Mouse (Mus musculus): Measurements from ENCODE around the gene Magi1. TPM values are rescaled to one million over a fixed set of nuclear protein-coding genes. Genes with fewer than 3 reads are reported as not detected.
A peak's percentile ranks its signal among the peaks of the same experiment; 100 is the strongest.

The Magi1 gene
- polyA plus RNA-seq, 1 experiment from 2014 or later = 11.7 TPM

DNA sequence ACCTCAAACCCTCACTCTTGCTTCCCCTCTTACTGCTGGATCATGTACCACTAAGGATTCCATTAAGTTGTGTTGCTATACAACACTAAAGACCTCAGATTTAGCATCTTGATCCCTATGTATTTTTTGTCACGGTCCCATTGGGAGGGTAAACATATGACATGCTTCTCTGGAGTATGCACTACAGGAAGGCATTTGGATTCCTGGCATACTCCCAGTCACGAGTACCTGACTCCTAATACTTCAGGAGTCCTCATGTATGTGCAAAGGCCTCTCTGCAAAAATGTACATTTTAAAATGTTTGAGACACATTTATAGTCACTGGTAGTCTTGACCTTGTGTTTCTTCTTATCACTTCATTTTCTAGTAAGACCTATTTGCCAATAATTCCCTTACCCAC, 2.8 kb upstream of the Magi1 start:
- ATAC-seq (replicated peaks; ENCODE audit: low FRiP score, low TSS enrichment, low read depth) (no peak), DNase-seq (ENCODE audit: low spot score) (no peak)
- no peak overlapping the region for H3K4me2 ChIP-seq (ENCODE audit: low read length)
- no peaks in the 10 kb centered on the region for H3K27me3 ChIP-seq (replicated peaks; ENCODE audit: control insufficient read depth, insufficient read depth, low read length)
- H3K27ac ChIP-seq (ENCODE audit: low read depth) = no peak overlapping the region
- no peak overlapping the region for H3K9ac ChIP-seq (ENCODE audit: low read length)
- WGBS = 87% methylated on average over 2 of the region's 2 CpGs
- no peak overlapping the region for H3K4me3 ChIP-seq (ENCODE audit: low read depth, low read length)
- H3K9me3 ChIP-seq (ENCODE audit: control insufficient read depth, low read length) = peaks cover 6% of the 10 kb centered on the region
- peaks cover 4% of the 10 kb centered on the region for H3K4me1 ChIP-seq (replicated peaks; ENCODE audit: control insufficient read depth, insufficient read depth, low read length)
- no peaks in the 10 kb centered on the region for H3K36me3 ChIP-seq (ENCODE audit: control insufficient read depth, insufficient read depth, low read length)

DNA sequence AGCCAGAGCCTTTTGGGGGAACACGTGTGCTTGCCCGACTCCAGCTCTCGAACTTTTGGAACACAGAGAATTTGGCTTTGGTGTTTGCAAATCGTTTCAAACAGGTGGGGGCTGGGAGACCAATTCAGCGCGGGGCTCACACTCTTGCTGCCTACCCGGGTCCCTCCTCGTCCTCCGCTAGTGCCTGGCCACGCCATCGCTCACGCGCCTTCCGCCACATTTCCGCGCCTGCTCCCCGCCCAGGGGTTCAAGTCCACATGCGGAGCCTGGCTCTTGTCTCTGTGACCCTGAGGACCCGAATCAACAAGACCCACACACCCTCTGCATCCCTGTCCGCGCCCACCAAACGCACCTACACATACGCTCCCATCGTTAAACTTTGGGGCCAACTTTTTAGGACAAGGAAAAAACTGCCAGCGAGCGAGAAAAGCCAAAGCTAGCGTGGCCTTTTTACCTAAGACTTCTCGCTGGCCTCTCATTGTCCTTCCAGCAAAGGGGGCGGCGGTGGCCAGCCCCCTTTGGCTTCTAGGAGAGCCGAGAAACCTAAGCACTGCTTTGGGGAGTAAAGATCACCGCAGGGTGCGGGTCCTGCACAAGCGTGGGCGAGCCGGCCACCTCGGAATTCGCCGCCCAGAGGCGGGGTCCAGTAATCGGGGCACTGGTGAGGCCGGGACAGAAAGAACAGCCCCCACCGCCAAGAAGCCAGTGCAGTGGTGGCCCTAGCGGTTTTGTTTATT, 540 bp upstream of the Magi1 start:
- under 1% methylated on average over 44 of the region's 44 CpGs for WGBS
- peak overlapping the region; percentile 98 for H3K27ac ChIP-seq (ENCODE audit: low read depth)
- H3K4me1 ChIP-seq (replicated peaks; ENCODE audit: control insufficient read depth, insufficient read depth, low read length) = peaks cover 8% of the 10 kb centered on the region
- H3K9ac ChIP-seq (ENCODE audit: low read length) = peak overlapping the region; percentile 56
- ATAC-seq (replicated peaks; ENCODE audit: low FRiP score, low TSS enrichment, low read depth) (peak; percentile 73), DNase-seq (ENCODE audit: low spot score) (no peak)
- H3K4me3 ChIP-seq (ENCODE audit: low read depth, low read length) = peak overlapping the region; percentile 78
- no peaks in the 10 kb centered on the region for H3K36me3 ChIP-seq (ENCODE audit: control insufficient read depth, insufficient read depth, low read length)
- H3K27me3 ChIP-seq (replicated peaks; ENCODE audit: control insufficient read depth, insufficient read depth, low read length) = no peaks in the 10 kb centered on the region
- peaks cover 6% of the 10 kb centered on the region for H3K9me3 ChIP-seq (ENCODE audit: control insufficient read depth, low read length)
- peak overlapping the region; percentile 92 for H3K4me2 ChIP-seq (ENCODE audit: low read length)

DNA sequence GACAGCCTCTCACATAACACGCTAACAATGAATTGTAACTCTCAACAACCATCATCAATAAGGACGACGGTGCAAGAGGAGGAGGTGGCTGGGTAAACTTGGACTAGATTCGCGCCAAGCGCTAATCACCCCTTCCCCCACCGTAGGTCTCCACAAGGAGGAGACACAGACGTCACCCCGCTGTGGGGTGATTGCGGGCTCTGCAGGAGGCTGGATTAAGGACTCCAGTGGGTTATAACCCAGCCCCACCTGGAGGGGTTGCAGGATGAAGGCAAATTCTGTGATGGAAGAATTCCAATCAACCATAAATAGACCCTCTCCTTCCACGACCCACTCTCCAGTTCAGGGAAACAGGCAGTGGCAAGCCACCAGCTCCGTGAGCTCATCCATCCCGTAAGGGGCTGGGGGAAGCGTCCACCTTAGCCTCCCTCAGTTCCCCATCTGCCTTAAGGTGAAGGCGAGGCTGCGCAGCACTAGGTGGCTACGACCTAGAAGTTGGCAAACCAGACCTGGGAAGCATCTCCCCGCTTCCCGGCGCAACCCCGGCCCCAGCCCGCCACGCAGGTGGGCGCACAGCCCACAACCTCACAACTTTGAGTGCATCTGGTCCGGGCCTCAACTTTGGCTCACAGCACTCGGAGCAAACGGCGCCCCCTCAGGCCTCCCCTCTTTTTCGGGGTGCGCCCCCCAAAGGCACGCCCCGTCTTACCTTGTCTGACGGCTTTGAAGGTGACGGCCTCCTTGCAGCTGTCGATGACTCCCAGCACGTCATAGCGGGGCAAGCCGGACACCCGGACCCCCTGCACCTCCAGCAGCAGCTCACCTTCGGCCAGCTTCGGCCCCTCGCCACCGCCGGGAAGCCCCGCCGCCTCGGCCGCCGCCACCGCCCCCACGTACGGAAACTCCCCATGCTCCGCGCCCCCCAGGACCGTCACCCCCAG, 1.1 kb downstream of the Magi1 start:
- Histone ChIP-seq H3K9ac (ENCODE audit: low read length) (peak overlapping the region; percentile 83), H3K9me3 (ENCODE audit: control insufficient read depth, low read length) (no peaks in the 10 kb centered on the region; the same call in 1 of the 2 replicates), H3K27ac (ENCODE audit: low read depth) (peak overlapping the region; percentile 98), H3K4me1 (replicated peaks; ENCODE audit: control insufficient read depth, insufficient read depth, low read length) (peaks cover 8% of the 10 kb centered on the region), H3K4me3 (ENCODE audit: low read depth, low read length) (peak overlapping the region; percentile 78), H3K36me3 (ENCODE audit: control insufficient read depth, insufficient read depth, low read length) (no peaks in the 10 kb centered on the region), H3K4me2 (ENCODE audit: low read length) (peak overlapping the region; percentile 92), H3K27me3 (replicated peaks; ENCODE audit: control insufficient read depth, insufficient read depth, low read length) (no peaks in the 10 kb centered on the region)
- ATAC-seq (replicated peaks; ENCODE audit: low FRiP score, low TSS enrichment, low read depth) = peak; percentile 14
- peak; percentile 79 for DNase-seq (ENCODE audit: low spot score)
- WGBS = under 1% methylated on average over 55 of the region's 55 CpGs

DNA sequence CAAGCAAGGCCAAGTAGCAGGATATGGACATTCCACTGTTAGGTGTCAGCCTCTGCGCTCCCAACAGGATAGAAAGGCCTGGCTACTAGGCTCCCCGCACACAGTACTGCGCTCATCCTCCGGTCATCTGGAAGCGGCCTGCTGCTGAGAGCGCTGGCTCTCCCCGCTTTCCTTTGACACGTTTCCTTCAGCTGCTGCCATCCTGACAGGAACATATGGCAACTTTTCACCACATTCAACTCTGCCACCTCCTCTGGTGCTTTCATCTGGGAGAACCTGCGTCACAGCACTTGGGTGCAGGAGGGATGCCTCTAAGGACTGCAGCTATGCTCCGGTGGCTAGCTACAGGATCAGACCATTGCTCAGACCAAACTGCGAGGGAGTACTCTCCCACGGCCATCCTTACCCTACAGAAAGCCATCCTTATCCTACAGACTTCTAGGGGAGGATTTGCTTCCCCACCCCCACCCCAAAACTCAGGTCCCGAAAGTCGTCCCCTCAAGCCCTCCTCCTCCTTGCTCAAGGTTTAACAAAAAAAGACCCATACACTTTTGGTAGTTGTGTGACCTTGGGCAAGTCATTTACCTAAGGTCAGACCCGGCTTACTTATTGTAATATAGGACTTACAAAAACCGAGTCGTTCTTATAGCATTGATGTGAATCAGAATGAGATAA, 2.0 kb downstream of the Magi1 start:
- 10% methylated on average over 17 of the region's 17 CpGs for WGBS
- Histone ChIP-seq H3K9me3 (ENCODE audit: control insufficient read depth, low read length) (no peaks in the 10 kb centered on the region), H3K4me2 (ENCODE audit: low read length) (peak overlapping the region; percentile 92), H3K27ac (ENCODE audit: low read depth) (peak overlapping the region; percentile 98; the same call in 1 of the 2 replicates), H3K9ac (ENCODE audit: low read length) (peak overlapping the region; percentile 83), H3K4me3 (ENCODE audit: low read depth, low read length) (peak overlapping the region; percentile 78), H3K4me1 (replicated peaks; ENCODE audit: control insufficient read depth, insufficient read depth, low read length) (peaks cover 8% of the 10 kb centered on the region), H3K36me3 (ENCODE audit: control insufficient read depth, insufficient read depth, low read length) (no peaks in the 10 kb centered on the region), H3K27me3 (replicated peaks; ENCODE audit: control insufficient read depth, insufficient read depth, low read length) (no peaks in the 10 kb centered on the region)
- DNase-seq (ENCODE audit: low spot score) (peak; percentile 62), ATAC-seq (replicated peaks; ENCODE audit: low FRiP score, low TSS enrichment, low read depth) (no peak)

DNA sequence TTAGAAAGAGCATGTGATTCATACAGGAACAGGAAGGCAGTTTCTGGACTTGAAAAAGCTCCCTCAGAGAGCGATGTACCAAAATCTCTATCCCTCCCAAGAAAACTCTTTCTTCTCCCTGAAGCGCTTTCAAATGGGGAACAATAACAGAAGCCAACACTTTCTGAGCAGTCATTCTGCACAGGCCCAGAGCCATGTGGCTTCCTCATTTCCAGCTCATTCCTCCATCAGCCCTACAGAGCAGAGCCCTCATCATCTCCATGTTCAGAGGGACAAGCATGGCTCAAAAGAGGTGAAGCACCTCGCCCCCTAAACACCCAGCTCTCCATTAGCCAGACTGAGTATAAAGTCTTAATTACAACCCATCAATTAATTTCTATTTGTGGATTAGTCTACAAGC, 9.8 kb downstream of the Magi1 start:
- no peaks in the 10 kb centered on the region for H3K27me3 ChIP-seq (replicated peaks; ENCODE audit: control insufficient read depth, insufficient read depth, low read length)
- H3K4me1 ChIP-seq (replicated peaks; ENCODE audit: control insufficient read depth, insufficient read depth, low read length) = peaks cover 3% of the 10 kb centered on the region; the same call in 1 of the 2 replicates
- DNase-seq (ENCODE audit: low spot score) (no peak), ATAC-seq (replicated peaks; ENCODE audit: low FRiP score, low TSS enrichment, low read depth) (no peak)
- no peaks in the 10 kb centered on the region for H3K9me3 ChIP-seq (ENCODE audit: control insufficient read depth, low read length)
- H3K9ac ChIP-seq (ENCODE audit: low read length) = no peak overlapping the region
- no peak overlapping the region for H3K4me3 ChIP-seq (ENCODE audit: low read depth, low read length)
- WGBS = 91% methylated on average over 3 of the region's 3 CpGs
- no peaks in the 10 kb centered on the region for H3K36me3 ChIP-seq (ENCODE audit: control insufficient read depth, insufficient read depth, low read length)
- H3K27ac ChIP-seq (ENCODE audit: low read depth) = no peak overlapping the region
- H3K4me2 ChIP-seq (ENCODE audit: low read length) = no peak overlapping the region

DNA sequence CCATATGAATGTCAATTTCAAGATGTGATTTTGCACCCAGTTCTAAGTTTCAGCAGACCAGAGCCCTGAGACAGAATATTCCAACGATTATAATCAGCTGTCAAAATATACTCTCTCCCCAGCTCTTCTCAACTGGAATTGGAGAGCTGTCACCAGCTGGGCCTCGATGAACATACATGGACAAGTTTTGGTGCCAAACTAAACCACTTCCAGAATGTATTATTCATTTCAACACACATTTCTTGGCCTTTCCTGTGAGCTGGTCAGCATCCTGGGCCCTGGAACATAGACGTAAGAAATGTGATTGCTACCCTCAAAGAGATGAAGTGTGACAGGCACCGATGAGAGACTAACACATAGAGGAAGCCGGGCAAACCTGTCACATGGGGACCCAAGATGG, 13.7 kb downstream of the Magi1 start:
- 84% methylated on average over 5 of the region's 5 CpGs for WGBS
- Histone ChIP-seq H3K9me3 (ENCODE audit: control insufficient read depth, low read length) (no peaks in the 10 kb centered on the region), H3K27me3 (replicated peaks; ENCODE audit: control insufficient read depth, insufficient read depth, low read length) (no peaks in the 10 kb centered on the region), H3K4me3 (ENCODE audit: low read depth, low read length) (no peak overlapping the region), H3K4me2 (ENCODE audit: low read length) (no peak overlapping the region), H3K4me1 (replicated peaks; ENCODE audit: control insufficient read depth, insufficient read depth, low read length) (peaks cover 3% of the 10 kb centered on the region; the same call in 1 of the 2 replicates), H3K36me3 (ENCODE audit: control insufficient read depth, insufficient read depth, low read length) (no peaks in the 10 kb centered on the region), H3K27ac (ENCODE audit: low read depth) (no peak overlapping the region), H3K9ac (ENCODE audit: low read length) (no peak overlapping the region)
- no peak for ATAC-seq (replicated peaks; ENCODE audit: low FRiP score, low TSS enrichment, low read depth)
- no peak for DNase-seq (ENCODE audit: low spot score)

DNA sequence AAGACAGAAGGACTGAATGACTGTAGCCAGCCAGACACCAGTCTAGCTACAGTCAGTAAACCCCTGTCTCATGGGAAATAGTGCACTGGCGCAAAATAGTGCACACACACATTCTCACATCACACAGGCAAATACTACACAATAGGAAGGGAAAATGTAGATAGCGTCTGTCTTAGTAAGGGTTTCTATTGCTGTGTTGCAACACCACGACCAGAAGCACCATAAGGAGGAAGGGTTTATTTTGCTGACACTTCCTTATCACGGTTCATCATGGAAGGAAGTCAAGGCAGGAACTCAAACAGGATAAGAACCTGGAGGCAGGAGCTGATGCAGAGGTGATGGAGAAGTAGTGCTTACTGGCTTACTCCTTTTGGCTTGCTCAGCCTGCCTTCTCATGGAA, 14.5 kb downstream of the Magi1 start:
- H3K4me1 ChIP-seq (replicated peaks; ENCODE audit: control insufficient read depth, insufficient read depth, low read length) = peaks cover 3% of the 10 kb centered on the region; the same call in 1 of the 2 replicates
- H3K9ac ChIP-seq (ENCODE audit: low read length) = no peak overlapping the region
- no peak overlapping the region for H3K4me3 ChIP-seq (ENCODE audit: low read depth, low read length)
- no peak overlapping the region for H3K27ac ChIP-seq (ENCODE audit: low read depth)
- H3K36me3 ChIP-seq (ENCODE audit: control insufficient read depth, insufficient read depth, low read length) = no peaks in the 10 kb centered on the region
- H3K4me2 ChIP-seq (ENCODE audit: low read length) = no peak overlapping the region
- DNase-seq (ENCODE audit: low spot score) = no peak
- no peak for ATAC-seq (replicated peaks; ENCODE audit: low FRiP score, low TSS enrichment, low read depth)
- H3K9me3 ChIP-seq (ENCODE audit: control insufficient read depth, low read length) = no peaks in the 10 kb centered on the region
- no peaks in the 10 kb centered on the region for H3K27me3 ChIP-seq (replicated peaks; ENCODE audit: control insufficient read depth, insufficient read depth, low read length)
- 71% methylated on average over 4 of the region's 4 CpGs for WGBS

DNA sequence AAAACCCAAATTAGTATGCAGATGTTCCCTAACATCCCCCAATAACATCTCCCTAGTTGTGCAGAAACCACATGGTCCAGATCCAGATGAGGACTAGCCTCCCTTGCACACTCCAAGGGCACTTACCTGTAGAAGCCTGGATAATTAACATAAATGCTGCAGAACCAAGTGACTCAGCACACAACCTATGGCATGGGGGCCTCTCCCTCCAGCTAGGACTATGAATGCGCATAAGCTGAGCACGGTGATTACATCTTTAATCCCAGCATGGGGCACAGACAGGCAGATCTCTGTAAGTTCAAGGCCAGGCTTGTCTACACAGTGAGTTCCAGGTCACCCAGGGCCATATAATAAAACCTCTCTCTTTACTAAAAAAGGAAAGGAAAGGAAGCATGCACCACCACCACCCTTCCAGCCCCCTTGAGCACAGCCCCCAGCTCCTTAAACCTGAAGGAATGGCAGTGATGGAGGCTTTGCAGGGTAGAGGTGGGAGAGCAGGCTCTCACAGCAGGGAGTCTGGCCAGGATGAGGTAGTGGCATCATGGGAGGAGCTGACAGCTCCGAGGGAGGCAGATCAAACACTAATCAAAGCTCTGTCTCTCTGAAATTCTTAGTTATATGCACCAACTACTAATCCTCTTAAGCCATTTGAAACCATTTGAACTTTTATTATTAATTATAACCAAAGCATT, 18.3 kb downstream of the Magi1 start:
- no peaks in the 10 kb centered on the region for H3K27me3 ChIP-seq (replicated peaks; ENCODE audit: control insufficient read depth, insufficient read depth, low read length)

More for the DNA sequence above, 18.3 kb downstream of the Magi1 start:
- H3K9me3 ChIP-seq (ENCODE audit: control insufficient read depth, low read length) = no peaks in the 10 kb centered on the region
- no peak overlapping the region for H3K9ac ChIP-seq (ENCODE audit: low read length)
- no peak for DNase-seq (ENCODE audit: low spot score)
- no peak for ATAC-seq (replicated peaks; ENCODE audit: low FRiP score, low TSS enrichment, low read depth)
- H3K36me3 ChIP-seq (ENCODE audit: control insufficient read depth, insufficient read depth, low read length) = no peaks in the 10 kb centered on the region
- no peaks in the 10 kb centered on the region for H3K4me1 ChIP-seq (replicated peaks; ENCODE audit: control insufficient read depth, insufficient read depth, low read length)
- no peak overlapping the region for H3K4me3 ChIP-seq (ENCODE audit: low read depth, low read length)
- WGBS = 64% methylated on average over 3 of the region's 3 CpGs
- H3K4me2 ChIP-seq (ENCODE audit: low read length) = no peak overlapping the region
- H3K27ac ChIP-seq (ENCODE audit: low read depth) = no peak overlapping the region
